Mouse (Mus musculus) kidney, embryonic 14.5 days (tissue): ENCODE data around the gene Olfr483. TPM values are rescaled to one million over a fixed set of nuclear protein-coding genes. Genes with fewer than 3 reads are reported as not detected.

Experiments used
- ATAC-seq: fragments of 200-750 bp; cut with Nextera tagmentation; 2 replicates; pipeline ENCODE4 v1.8.0; 2017; ENCODE audit warnings: moderate number of reproducible peaks, mild to moderate bottlenecking, moderate TSS enrichment, moderate library complexity; ENCODE audit not compliant: low FRiP score, low TSS enrichment
- H3K27ac ChIP-seq: fragments of 300-500 bp; sonication (generic); 2 replicates; pipeline ENCODE4 v1.5.1; 2014; ENCODE audit warnings: low read depth, mild to moderate bottlenecking, low read length, moderate library complexity, mixed read lengths
- H3K27me3 ChIP-seq: fragments of 300-500 bp; sonication (generic); 2 replicates; pipeline ENCODE4 v1.6.1; 2014; ENCODE audit warnings: mild to moderate bottlenecking, low read length; ENCODE audit not compliant: control insufficient read depth, insufficient read depth
- H3K36me3 ChIP-seq: fragments of 300-500 bp; sonication (generic); 2 replicates; pipeline ENCODE4 v1.6.1; 2014; ENCODE audit warnings: low read length, mixed read lengths; ENCODE audit not compliant: control insufficient read depth, insufficient read depth
- H3K4me1 ChIP-seq: fragments of 300-500 bp; sonication (generic); 2 replicates; pipeline ENCODE4 v1.6.1; 2014; ENCODE audit warnings: low read length, mixed read lengths; ENCODE audit not compliant: control insufficient read depth, insufficient read depth
- H3K4me2 ChIP-seq: fragments of 300-500 bp; sonication (generic); replicated peaks from 2 replicates; pipeline ENCODE4 v1.6.1; 2014; ENCODE audit warnings: low read depth, mild to moderate bottlenecking, low read length
- H3K4me3 ChIP-seq: fragments of 300-500 bp; sonication (generic); 2 replicates; pipeline ENCODE4 v1.5.1; 2014; ENCODE audit warnings: mild to moderate bottlenecking, low read length
- H3K9ac ChIP-seq: fragments of 300-500 bp; sonication (generic); 2 replicates; pipeline ENCODE4 v1.6.1; 2014; ENCODE audit warnings: low read depth, mild to moderate bottlenecking, low read length, moderate library complexity
- H3K9me3 ChIP-seq: fragments of 300-500 bp; sonication (generic); 2 replicates; pipeline ENCODE4 v1.6.1; 2016; ENCODE audit warnings: low read length; ENCODE audit not compliant: control insufficient read depth
- WGBS: fragments of 180-500 bp; shearing (Covaris S2); extraction: QIAGEN DNeasy Blood & Tissue Kit; methylation state at CpG from one replicate; pipeline ENCODE4 v1.1.7; 2014; 5-methylcytosine and 5-hydroxymethylcytosine counted together
- polyA plus RNA-seq: library from polyadenylated mRNA; unstranded; fragments of >200 nt; fragmentation: Nextera tagmentation; extraction: Ambion mirVana; gene quantifications from 2 replicates; pipeline ENCODE4 v1.2.1, GENCODE M21; 2014

The Olfr483 gene
- polyA plus RNA-seq = not detected in 2 replicates

GRCm38 (mm10) chr7:108100549-108100948 lies at the start of gene Olfr483:
Olfr483 (plus strand) TSS chr7:108100849.
- no peak within 1 kb of the TSS for H3K27ac ChIP-seq
- no peak for ATAC-seq
- no peak within 1 kb of the TSS for H3K9ac ChIP-seq
- no peaks in the 10 kb centered on the region for H3K9me3 ChIP-seq
- H3K27me3 ChIP-seq = no peaks in the 10 kb centered on the region
- H3K4me1 ChIP-seq = no peaks in the 10 kb centered on the region
- H3K4me3 ChIP-seq = no peak within 1 kb of the TSS
- no peak within 1 kb of the TSS for H3K4me2 ChIP-seq
- 86% methylated on average over 1 of the region's 1 CpGs for WGBS
- no peaks in the 10 kb centered on the region for H3K36me3 ChIP-seq

- Histone ChIP-seq H3K36me3 (no peaks in the 10 kb centered on the region), H3K9me3 (no peaks in the 10 kb centered on the region)
- no peak for ATAC-seq
Observed at GRCm38 (mm10) chr7:108067246-108067645, 33.4 kb upstream of the Olfr483 start, which contains the start of gene Olfr480. Olfr480 (minus strand) TSS chr7:108067346.

GRCm38 (mm10) chr7:108079555-108079954 lies 21.1 kb upstream of the Olfr483 start, which contains the start of gene Olfr481:
Olfr481 (plus strand) TSS chr7:108079855.
- no peaks in the 10 kb centered on the region for H3K9me3 ChIP-seq
- H3K27ac ChIP-seq = no peak within 1 kb of the TSS
- H3K4me2 ChIP-seq = no peak within 1 kb of the TSS
- H3K4me1 ChIP-seq = no peaks in the 10 kb centered on the region
- H3K27me3 ChIP-seq = no peaks in the 10 kb centered on the region
- no peak within 1 kb of the TSS for H3K4me3 ChIP-seq
- H3K36me3 ChIP-seq = no peaks in the 10 kb centered on the region
- no peak for ATAC-seq
- H3K9ac ChIP-seq = no peak within 1 kb of the TSS

More at GRCm38 (mm10) chr7:108067246-108067645, 33.4 kb upstream of the Olfr483 start, which contains the start of gene Olfr480:
- no peak within 1 kb of the TSS for H3K9ac ChIP-seq
- H3K27ac ChIP-seq = no peak within 1 kb of the TSS
- no peaks in the 10 kb centered on the region for H3K4me1 ChIP-seq
- H3K27me3 ChIP-seq = no peaks in the 10 kb centered on the region
- no peak within 1 kb of the TSS for H3K4me2 ChIP-seq
- no peak within 1 kb of the TSS for H3K4me3 ChIP-seq
- 85% methylated on average over 1 of the region's 1 CpGs for WGBS

GRCm38 (mm10) chr7:108097486-108097885 lies 3.2 kb upstream of the Olfr483 start, which contains the start of gene Olfr482:
Olfr482 (minus strand) TSS chr7:108097586.
- Histone ChIP-seq H3K27me3 (no peaks in the 10 kb centered on the region), H3K27ac (no peak within 1 kb of the TSS), H3K4me2 (no peak within 1 kb of the TSS), H3K4me3 (no peak within 1 kb of the TSS), H3K9me3 (no peaks in the 10 kb centered on the region), H3K4me1 (no peaks in the 10 kb centered on the region), H3K9ac (no peak within 1 kb of the TSS), H3K36me3 (no peaks in the 10 kb centered on the region)
- 77% methylated on average over 1 of the region's 1 CpGs for WGBS
- no peak for ATAC-seq

GRCm38 (mm10) chr7:108120681-108121080 lies 20.0 kb downstream of the Olfr483 start:
- Histone ChIP-seq H3K9ac (no peak overlapping the region), H3K9me3 (no peaks in the 10 kb centered on the region), H3K27me3 (no peaks in the 10 kb centered on the region), H3K36me3 (no peaks in the 10 kb centered on the region), H3K4me1 (no peaks in the 10 kb centered on the region), H3K4me2 (no peak overlapping the region), H3K27ac (no peak overlapping the region), H3K4me3 (no peak overlapping the region)
- 7% methylated on average over 1 of the region's 1 CpGs for WGBS
- ATAC-seq = no peak

- no peaks in the 10 kb centered on the region for H3K27me3 ChIP-seq
- no peak for ATAC-seq
- no peak overlapping the region for H3K4me3 ChIP-seq
- no peak overlapping the region for H3K9ac ChIP-seq
- WGBS = 54% methylated on average over 1 of the region's 1 CpGs
- no peaks in the 10 kb centered on the region for H3K36me3 ChIP-seq
- no peaks in the 10 kb centered on the region for H3K4me1 ChIP-seq
- H3K27ac ChIP-seq = no peak overlapping the region
- no peak overlapping the region for H3K4me2 ChIP-seq
- H3K9me3 ChIP-seq = no peaks in the 10 kb centered on the region
Observed at GRCm38 (mm10) chr7:108121416-108121815, 20.8 kb downstream of the Olfr483 start.

GRCm38 (mm10) chr7:108127349-108127748 lies 26.7 kb downstream of the Olfr483 start, which contains the start of gene Olfr484:
Olfr484 (minus strand) TSS chr7:108127449.
- Histone ChIP-seq H3K27ac (no peak within 1 kb of the TSS), H3K36me3 (no peaks in the 10 kb centered on the region), H3K4me2 (no peak within 1 kb of the TSS), H3K4me1 (no peaks in the 10 kb centered on the region), H3K9ac (no peak within 1 kb of the TSS), H3K9me3 (no peaks in the 10 kb centered on the region), H3K4me3 (no peak within 1 kb of the TSS), H3K27me3 (no peaks in the 10 kb centered on the region)
- no peak for ATAC-seq

Other genes with a start within 250 kb of the Olfr483 start
- not detected in 2 replicates for gene Olfr472, start 202.9 kb upstream of the Olfr483 start, polyA plus RNA-seq
- gene Olfr473, start 170.4 kb upstream of the Olfr483 start, polyA plus RNA-seq = not detected in 2 replicates
- gene Olfr474, start 146.2 kb upstream of the Olfr483 start, polyA plus RNA-seq = not detected in 2 replicates
- gene Olfr476, start 136.0 kb upstream of the Olfr483 start, polyA plus RNA-seq = not detected in 2 replicates
- gene Olfr477, start 114.2 kb upstream of the Olfr483 start, polyA plus RNA-seq = not detected in 2 replicates
- gene Olfr478, start 66.9 kb upstream of the Olfr483 start, polyA plus RNA-seq = not detected in 2 replicates
- gene Olfr479, start 50.2 kb upstream of the Olfr483 start, polyA plus RNA-seq = not detected in 2 replicates
- not detected in 2 replicates for gene Olfr480, start 33.5 kb upstream of the Olfr483 start, polyA plus RNA-seq
- not detected in 2 replicates for gene Olfr481, start 21.0 kb upstream of the Olfr483 start, polyA plus RNA-seq
- 0.09 TPM in 1 of 2 replicates, not detected in the other for gene Olfr482, start 3.3 kb upstream of the Olfr483 start, polyA plus RNA-seq
- not detected in 2 replicates for gene Olfr484, start 26.6 kb downstream of the Olfr483 start, polyA plus RNA-seq
- not detected in 2 replicates for gene Olfr485, start 59.0 kb downstream of the Olfr483 start, polyA plus RNA-seq
- gene Olfr486, start 71.9 kb downstream of the Olfr483 start, polyA plus RNA-seq = not detected in 2 replicates
- gene Olfr487, start 113.8 kb downstream of the Olfr483 start, polyA plus RNA-seq = not detected in 2 replicates
- not detected in 2 replicates for gene Olfr488, start 157.5 kb downstream of the Olfr483 start, polyA plus RNA-seq
- not detected in 2 replicates for gene Olfr490, start 188.1 kb downstream of the Olfr483 start, polyA plus RNA-seq
- not detected in 2 replicates for gene Olfr491, start 212.6 kb downstream of the Olfr483 start, polyA plus RNA-seq
- not detected in 2 replicates for gene Olfr492, start 222.8 kb downstream of the Olfr483 start, polyA plus RNA-seq
- not detected in 2 replicates for gene Olfr493, start 246.1 kb downstream of the Olfr483 start, polyA plus RNA-seq